Mouse (Mus musculus): ENCODE measurements around the gene Gpr137.

DNA sequence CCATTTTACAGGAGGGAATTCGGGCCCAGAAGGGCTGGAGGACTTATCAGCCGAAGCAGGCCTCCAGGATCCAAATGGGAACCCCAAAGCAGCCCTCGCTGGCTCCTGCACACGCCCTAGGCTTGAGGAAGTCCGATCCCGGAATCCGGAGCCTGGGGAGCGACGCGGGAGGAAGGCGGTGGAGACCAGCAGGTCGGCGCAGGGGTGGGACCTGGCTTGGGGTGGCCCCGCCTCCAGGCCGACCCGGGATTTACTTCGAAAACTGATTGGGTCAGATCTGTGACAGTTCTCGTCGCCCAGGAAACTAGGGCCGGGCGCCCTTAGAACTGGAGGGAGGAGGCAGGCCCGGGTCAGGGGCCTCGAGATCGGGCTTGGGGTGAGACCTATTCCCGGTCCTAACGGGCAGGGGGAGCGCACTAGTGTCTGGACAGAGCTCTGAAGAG is at the start of gene Gpr137:
- TF ChIP-seq CTCF (IDR thresholded peaks at IDR 0.05; ENCODE audit: borderline replicate concordance, insufficient read depth, low read depth, low read length) (no peak), POLR2A (IDR thresholded peaks at IDR 0.05; ENCODE audit: borderline replicate concordance, insufficient read depth, low read length) (peak; percentile 66)

Measured in cerebellum, adult 2 months (tissue).